Mouse (Mus musculus) frontal cortex, postnatal 10 days (tissue): Measurements from ENCODE around the gene Dyrk1a.

Experiments
- DNase-seq, 2 experiments: peaks; one replicate each; pipeline ENCODE4 v3.0.0; 2022; ENCODE audit warnings: low spot score in 2 of 2, mixed read lengths in 1 of 2

Gene Dyrk1a

DNA sequence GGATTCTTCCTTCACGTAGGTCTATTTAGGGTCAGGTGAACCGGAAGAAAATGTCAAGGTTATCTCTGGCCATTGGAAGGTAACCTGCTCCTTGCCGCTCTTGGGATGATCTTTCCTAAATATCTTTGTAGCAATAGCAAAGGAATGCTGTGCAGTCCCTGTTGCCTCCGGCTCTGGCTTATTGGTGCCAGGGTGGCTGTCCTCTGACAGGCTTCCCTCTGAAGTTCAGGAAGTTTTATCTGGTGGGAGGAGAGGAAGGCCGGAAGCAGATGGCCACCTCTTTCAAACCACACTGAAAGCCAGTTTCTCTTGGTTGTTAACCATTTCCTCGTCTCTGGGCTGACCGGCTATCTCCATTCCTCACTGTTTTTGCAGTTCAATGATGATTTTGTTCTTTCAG is 10.5 kb upstream of the Dyrk1a start:
- DNase-seq: no peak

DNA sequence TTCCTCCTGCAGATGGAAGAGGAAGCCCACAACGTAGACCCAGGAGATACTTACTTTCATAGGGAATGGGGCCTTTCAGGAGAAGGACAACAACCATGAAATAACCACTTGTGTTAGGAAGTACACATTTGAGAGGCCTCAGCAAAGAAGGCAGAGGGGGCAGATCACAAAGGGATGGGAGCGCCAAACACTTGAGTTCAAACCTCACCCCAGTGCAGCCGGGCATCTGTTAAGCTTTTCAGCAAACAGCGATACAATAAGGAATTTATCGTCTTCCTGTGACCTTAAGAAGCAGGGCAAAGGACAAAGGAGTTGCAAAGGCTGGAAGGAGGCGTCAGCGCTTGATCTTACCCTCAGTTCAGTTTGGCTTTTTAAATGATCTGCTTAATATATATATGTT is 10.0 kb upstream of the Dyrk1a start:
- no peak for DNase-seq

DNA sequence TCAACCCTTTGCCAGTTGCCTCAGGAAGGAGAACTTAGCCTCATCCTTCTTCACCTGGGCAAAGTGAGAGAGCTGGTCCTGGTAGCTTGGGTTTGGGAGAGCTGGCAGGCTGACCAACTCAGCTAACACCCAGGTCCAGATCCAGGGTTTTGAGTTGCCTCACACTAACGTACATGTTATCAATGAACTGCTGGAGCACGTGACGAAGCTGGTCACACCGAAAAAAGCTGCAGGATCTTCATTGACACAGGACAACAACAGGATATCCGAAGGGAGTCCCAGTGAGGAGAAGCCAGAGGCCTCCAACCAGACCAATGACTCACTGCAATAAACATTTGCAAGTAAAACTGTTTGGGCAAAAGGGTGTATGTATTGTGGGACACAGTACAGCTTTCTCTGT is 9.2 kb upstream of the Dyrk1a start:
- no peak for DNase-seq

DNA sequence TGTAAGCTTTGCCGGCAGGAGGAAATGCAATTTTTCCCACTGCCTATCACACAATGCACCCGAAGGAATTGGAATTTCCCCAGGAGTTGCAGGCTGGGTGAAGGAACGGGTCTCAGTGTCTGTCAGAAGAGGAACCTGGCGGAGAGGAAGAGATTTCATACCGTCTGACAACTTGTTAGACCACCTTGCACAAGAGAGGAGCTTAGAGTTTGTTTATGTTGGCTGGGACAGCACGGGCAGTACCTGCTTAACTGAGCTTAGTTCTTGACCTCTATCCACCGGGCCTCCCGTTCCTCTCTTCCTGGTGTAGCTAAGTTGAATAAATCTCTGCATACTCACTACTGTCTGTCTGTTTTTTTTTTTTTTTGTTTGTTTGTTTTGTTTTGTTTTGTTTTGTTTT is 3.7 kb upstream of the Dyrk1a start:
- DNase-seq: no peak

DNA sequence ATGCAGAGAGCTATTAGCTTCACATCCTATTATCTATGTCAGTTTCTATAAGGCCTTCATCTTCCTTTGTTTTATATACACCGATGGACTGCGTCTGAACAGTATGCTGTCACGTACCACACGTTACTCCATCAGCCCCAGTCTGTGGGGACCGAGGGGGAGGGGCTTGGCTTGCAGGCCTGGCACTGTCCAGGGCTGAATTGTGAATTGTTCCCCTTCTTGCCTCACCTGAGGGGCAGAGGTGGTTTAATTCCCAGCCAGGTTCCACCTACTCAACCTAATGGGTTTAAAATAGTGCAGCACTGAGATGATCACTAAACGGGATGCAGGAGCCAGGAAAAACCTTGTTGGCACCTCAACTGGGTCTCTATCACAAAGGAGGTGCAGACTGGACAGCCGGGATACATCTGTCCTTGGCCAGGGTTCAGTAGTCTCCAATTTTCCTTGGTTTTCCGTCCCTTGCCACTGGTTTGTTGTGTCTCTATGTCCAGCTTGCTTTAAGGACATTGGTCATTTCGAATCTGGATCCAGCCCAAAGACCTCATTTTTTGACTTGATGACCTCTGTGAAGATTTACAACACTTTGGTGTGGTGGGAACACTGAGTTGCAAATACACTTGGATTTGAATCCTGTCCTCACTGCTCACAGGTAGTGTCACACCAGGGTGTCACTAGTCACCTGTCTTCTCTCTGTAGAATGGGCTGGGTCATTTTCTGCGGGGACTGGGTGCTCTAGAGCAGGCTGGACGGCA is 2.8 kb upstream of the Dyrk1a start:
- DNase-seq: no peak

DNA sequence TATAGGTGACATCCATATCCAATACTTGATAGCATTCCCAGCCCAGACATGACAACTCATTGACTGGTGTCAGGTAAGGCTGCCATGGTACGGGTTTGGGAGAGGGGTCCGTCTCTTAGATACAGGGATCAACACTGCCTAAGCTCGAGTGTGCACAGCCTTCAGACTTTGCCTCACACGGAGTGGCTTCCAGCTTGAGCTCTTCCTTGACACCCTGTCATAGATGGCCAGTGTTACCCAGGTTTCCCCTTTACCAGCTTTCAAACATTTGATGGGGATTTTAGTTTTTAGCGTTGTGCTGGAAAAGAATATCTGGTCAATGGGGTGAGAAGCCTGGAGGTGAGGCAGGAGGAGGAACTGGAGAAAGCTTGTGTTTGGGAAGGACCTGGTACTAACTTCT is 2.1 kb upstream of the Dyrk1a start:
- no peak for DNase-seq

GRCm38 (mm10) chr16:94568335-94569228 is 1.2 kb upstream of the Dyrk1a start:
- peak in 1 of 2 experiments; percentile 54 for DNase-seq

- peak; percentile 36 to 56 for DNase-seq
Measured at GRCm38 (mm10) chr16:94570361-94571041, 691 bp downstream of the Dyrk1a start.

GRCm38 (mm10) chr16:94571111-94571993 is 1.5 kb downstream of the Dyrk1a start:
- DNase-seq: no peak

- no peak for DNase-seq
Measured at GRCm38 (mm10) chr16:94572422-94572821, 2.6 kb downstream of the Dyrk1a start.

GRCm38 (mm10) chr16:94574025-94574717 is 4.4 kb downstream of the Dyrk1a start:
- no peak for DNase-seq

- DNase-seq: no peak
Measured at GRCm38 (mm10) chr16:94574718-94575094, 4.9 kb downstream of the Dyrk1a start.

GRCm38 (mm10) chr16:94575757-94576156 is 5.9 kb downstream of the Dyrk1a start:
- no peak for DNase-seq

GRCm38 (mm10) chr16:94579348-94579747 is 9.5 kb downstream of the Dyrk1a start:
- DNase-seq: no peak

- DNase-seq: no peak
Measured at GRCm38 (mm10) chr16:94580844-94581405, 11.1 kb downstream of the Dyrk1a start.

- DNase-seq: no peak
Measured at GRCm38 (mm10) chr16:94586349-94586990, 16.7 kb downstream of the Dyrk1a start.

DNA sequence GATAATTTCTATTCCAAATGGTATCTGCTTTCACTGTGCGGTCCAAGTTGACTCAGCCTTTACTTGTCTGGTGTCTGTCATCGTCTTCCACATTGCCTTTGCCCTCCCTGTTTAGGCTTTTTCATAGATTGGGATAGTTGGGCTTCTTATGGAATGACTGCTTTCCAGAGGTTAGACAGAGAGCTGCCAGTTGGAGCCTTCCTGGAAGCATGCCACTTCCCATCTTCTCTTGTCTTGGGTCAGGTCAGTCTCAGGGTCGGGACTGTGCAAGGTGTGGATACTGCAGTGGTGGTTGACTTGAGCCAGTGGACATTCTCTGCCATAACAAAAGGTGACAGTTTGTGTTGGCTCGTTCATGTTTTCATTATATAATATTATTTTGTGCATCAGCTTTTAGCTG is 17.7 kb downstream of the Dyrk1a start:
- no peak for DNase-seq

DNA sequence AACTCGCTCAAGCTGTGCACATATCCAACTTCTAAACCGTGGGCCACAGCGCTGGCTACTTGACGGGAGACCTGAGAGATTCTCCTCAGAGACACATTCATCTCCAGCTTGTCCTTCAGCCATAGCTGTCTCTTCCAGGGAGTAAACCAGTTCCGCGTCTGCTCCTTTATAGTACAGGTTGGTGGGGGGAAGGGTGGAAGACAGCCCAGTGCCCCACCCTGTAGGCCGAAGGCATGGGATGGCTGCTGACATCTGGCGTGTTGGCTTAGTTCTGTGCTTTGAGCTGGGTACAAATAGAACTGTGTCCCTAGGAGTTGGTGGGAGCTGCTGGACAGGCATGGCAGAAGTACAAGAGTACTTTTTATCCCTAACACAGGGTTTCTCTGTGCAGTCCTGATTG is 18.4 kb downstream of the Dyrk1a start:
- no peak for DNase-seq

DNA sequence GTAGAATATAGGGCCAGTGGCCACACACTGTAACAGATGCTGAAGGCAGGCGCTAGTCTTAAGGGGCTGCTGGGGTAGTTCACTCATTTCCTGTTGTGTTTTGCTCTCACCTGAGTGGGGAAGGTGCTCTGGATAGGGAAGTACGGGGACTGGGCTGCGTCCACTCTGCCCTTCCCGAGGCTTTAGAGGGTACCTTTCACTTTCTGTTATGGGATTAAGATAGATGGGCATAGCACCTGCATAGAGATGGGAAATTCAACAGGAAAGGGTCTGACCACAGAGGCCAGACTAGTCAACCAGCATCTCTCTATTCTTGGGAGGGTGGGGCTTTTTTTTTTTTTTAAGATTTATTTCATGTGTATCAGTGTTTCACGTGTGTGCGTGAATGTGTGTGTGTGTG is 19.2 kb downstream of the Dyrk1a start:
- no peak for DNase-seq

GRCm38 (mm10) chr16:94589648-94590047 is 19.8 kb downstream of the Dyrk1a start:
- no peak for DNase-seq
